Mouse (Mus musculus) CH12.LX (cell line): Measurements from ENCODE around the gene Dpp10. TPM values are rescaled to one million over a fixed set of nuclear protein-coding genes. Genes with fewer than 3 reads are reported as not detected.

ENCODE experiments used
- DNase-seq: peaks from one replicate; pipeline ENCODE4 v3.0.0-alpha.2; 2013; ENCODE audit errors: extremely low read depth
- H3K27ac ChIP-seq: 2 replicates; pipeline ENCODE4 v1.5.1; 2012; ENCODE audit warnings: low read depth, mild to moderate bottlenecking, control low read depth, moderate library complexity; ENCODE audit not compliant: insufficient read depth
- H3K27me3 ChIP-seq: replicated peaks from 2 replicates; pipeline ENCODE3; 2012; ENCODE audit warnings: inconsistent platforms
- H3K36me3 ChIP-seq, 2 experiments: replicated peaks in 1 of 2; 2 replicates each; pipeline versions ENCODE3 to v1.6.1; 2012; ENCODE audit warnings: inconsistent platforms in 1 of 2, low read length in 1 of 2, mild to moderate bottlenecking in 1 of 2, mixed read lengths in 1 of 2, moderate library complexity in 1 of 2; ENCODE audit not compliant: control insufficient read depth in 1 of 2, insufficient read depth in 1 of 2
- H3K4me1 ChIP-seq, 2 experiments: 2 replicates each; pipeline ENCODE4 v1.6.1; 2012; ENCODE audit warnings: inconsistent platforms in 1 of 2, moderate library complexity in 1 of 2; ENCODE audit not compliant: insufficient read depth in 2 of 2, control insufficient read depth in 1 of 2
- H3K4me2 ChIP-seq: 2 replicates; pipeline ENCODE4 v1.6.1; 2012; ENCODE audit warnings: low read depth, mild to moderate bottlenecking, control low read depth; ENCODE audit not compliant: poor library complexity, insufficient read depth, severe bottlenecking
- H3K4me3 ChIP-seq, 3 experiments: fragments of 150-350 bp in 1 of 3; sonication (generic) in 1 of 3; replicated peaks in 1 of 3; 2 replicates each; pipeline versions ENCODE3 to v1.5.1; 2011 to 2012; ENCODE audit warnings: low read depth in 2 of 3, low read length in 2 of 3, mild to moderate bottlenecking in 2 of 3, moderate library complexity in 2 of 3, control low read depth in 1 of 3, improper control_type of control experiment in 1 of 3, inconsistent platforms in 1 of 3, mixed read lengths in 1 of 3; ENCODE audit not compliant: poor library complexity in 1 of 3
- H3K79me2 ChIP-seq: replicated peaks from 2 replicates; pipeline ENCODE4 v1.6.1; 2012; ENCODE audit warnings: mild to moderate bottlenecking, moderate library complexity; ENCODE audit not compliant: control insufficient read depth, poor library complexity, insufficient read depth, severe bottlenecking; ENCODE audit errors: extremely low read depth
- H3K9ac ChIP-seq: 2 replicates; pipeline ENCODE4 v1.6.1; 2012; ENCODE audit warnings: low read depth, mild to moderate bottlenecking, control low read depth, moderate library complexity; ENCODE audit not compliant: insufficient read depth
- H3K9me3 ChIP-seq: replicated peaks from 2 replicates; pipeline ENCODE3; 2012; ENCODE audit warnings: low read length, inconsistent platforms, mixed read lengths
- BHLHE40 ChIP-seq: IDR thresholded peaks from 2 replicates; pipeline ENCODE4 v1.6.1; 2011; ENCODE audit warnings: mild to moderate bottlenecking, low read depth, low read length, improper control_type of control experiment
- CHD1 ChIP-seq: IDR thresholded peaks from 2 replicates; pipeline ENCODE4 v1.6.1; 2012; ENCODE audit warnings: low read depth, low read length, improper control_type of control experiment, inconsistent platforms
- CTCF ChIP-seq, 2 experiments: IDR thresholded peaks in 1 of 2; conservative IDR thresholded peaks in 1 of 2; 2 replicates each; pipeline ENCODE4 v1.5.1; 2011 to 2012; ENCODE audit warnings: low read depth in 2 of 2, low read length in 2 of 2, improper control_type of control experiment in 1 of 2, inconsistent platforms in 1 of 2, mild to moderate bottlenecking in 1 of 2, moderate library complexity in 1 of 2
- E2F4 ChIP-seq: IDR thresholded peaks from 2 replicates; pipeline ENCODE4 v1.6.1; 2011; ENCODE audit warnings: low read depth, low read length, improper control_type of control experiment; ENCODE audit not compliant: insufficient replicate concordance
- ELF1 ChIP-seq: IDR thresholded peaks from 2 replicates; pipeline ENCODE4 v1.6.1; 2014; ENCODE audit warnings: low read depth, mild to moderate bottlenecking, inconsistent platforms, low read length, improper control_type of control experiment
- EP300 ChIP-seq: IDR thresholded peaks from 2 replicates; pipeline ENCODE4 v1.6.1; 2011; ENCODE audit warnings: low read length, improper control_type of control experiment
- ETS1 ChIP-seq: conservative IDR thresholded peaks from 2 replicates; pipeline ENCODE4 v1.6.1; 2012; ENCODE audit warnings: low read depth, mild to moderate bottlenecking, inconsistent platforms, low read length, improper control_type of control experiment, moderate library complexity
- GABPA ChIP-seq: IDR thresholded peaks from 2 replicates; pipeline ENCODE4 v1.6.1; 2012; ENCODE audit warnings: low read depth, low read length, improper control_type of control experiment, inconsistent platforms; ENCODE audit not compliant: insufficient replicate concordance
- JUN ChIP-seq: IDR thresholded peaks from 2 replicates; pipeline ENCODE4 v1.6.1; 2011; ENCODE audit warnings: low read depth, mild to moderate bottlenecking, low read length, improper control_type of control experiment, moderate library complexity; ENCODE audit not compliant: insufficient read depth
- MAFK ChIP-seq: IDR thresholded peaks from 2 replicates; pipeline ENCODE4 v1.6.1; 2011; ENCODE audit warnings: low read length, improper control_type of control experiment; ENCODE audit not compliant: insufficient replicate concordance
- MAX ChIP-seq: IDR thresholded peaks from 2 replicates; pipeline ENCODE4 v1.6.1; 2011; ENCODE audit warnings: low read length, improper control_type of control experiment
- MAZ ChIP-seq: IDR thresholded peaks from 2 replicates; pipeline ENCODE4 v1.6.1; 2012; ENCODE audit warnings: low read depth, mild to moderate bottlenecking, inconsistent platforms, low read length, improper control_type of control experiment, moderate library complexity
- MEF2A ChIP-seq: IDR thresholded peaks from 2 replicates; pipeline ENCODE4 v1.6.1; 2014; ENCODE audit warnings: low read depth, mild to moderate bottlenecking, inconsistent platforms, low read length, improper control_type of control experiment, borderline replicate concordance
- MYC ChIP-seq: IDR thresholded peaks from 2 replicates; pipeline ENCODE4 v1.6.1; 2011; ENCODE audit warnings: low read depth, mild to moderate bottlenecking, improper control_type of control experiment, low read length
- NELFE ChIP-seq: IDR thresholded peaks from 2 replicates; pipeline ENCODE4 v1.6.1; 2011; ENCODE audit warnings: low read depth, low read length, improper control_type of control experiment
- NRF1 ChIP-seq: IDR thresholded peaks from 2 replicates; pipeline ENCODE4 v1.6.1; 2014; ENCODE audit warnings: low read depth, mild to moderate bottlenecking, inconsistent platforms, low read length, improper control_type of control experiment, moderate library complexity
- PAX5 ChIP-seq: IDR thresholded peaks from 2 replicates; pipeline ENCODE4 v1.6.1; 2012; ENCODE audit warnings: low read length, inconsistent platforms, mixed read lengths
- RCOR1 ChIP-seq: conservative IDR thresholded peaks from 2 replicates; pipeline ENCODE4 v1.6.1; 2012; ENCODE audit warnings: low read depth, mild to moderate bottlenecking, inconsistent platforms, low read length, improper control_type of control experiment
- SIN3A ChIP-seq: IDR thresholded peaks from 2 replicates; pipeline ENCODE4 v1.6.1; 2012; ENCODE audit warnings: low read length, improper control_type of control experiment, inconsistent platforms
- SMC3 ChIP-seq: IDR thresholded peaks from 2 replicates; pipeline ENCODE4 v1.6.1; 2011; ENCODE audit warnings: low read depth, low read length, improper control_type of control experiment
- TCF12 ChIP-seq: IDR thresholded peaks from 2 replicates; pipeline ENCODE4 v1.6.1; 2014; ENCODE audit warnings: low read depth, mild to moderate bottlenecking, inconsistent platforms, low read length, improper control_type of control experiment
- UBTF ChIP-seq: IDR thresholded peaks from 2 replicates; pipeline ENCODE4 v1.6.1; 2012; ENCODE audit warnings: low read depth, mild to moderate bottlenecking, inconsistent platforms, low read length, improper control_type of control experiment, moderate library complexity
- USF1 ChIP-seq: IDR thresholded peaks from 2 replicates; pipeline ENCODE4 v1.6.1; 2014; ENCODE audit warnings: low read depth, mild to moderate bottlenecking, inconsistent platforms, low read length, improper control_type of control experiment
- ZKSCAN1 ChIP-seq: IDR thresholded peaks from 2 replicates; pipeline ENCODE4 v1.6.1; 2012; ENCODE audit warnings: low read depth, inconsistent platforms, low read length, improper control_type of control experiment, borderline replicate concordance
- dilution Hi-C: fragments of 300-500 bp; cut with MboI; formaldehyde crosslinking; loops from 2 replicates; pipeline ENCODE4 v1.14.3; 2020; ENCODE audit warnings: low sequenced_read_pairs; ENCODE audit not compliant: extremely low pct_unique_long_range_greater_than_20kb, extremely low pct_ligation_motif_present
- in situ Hi-C: fragments of 300-500 bp; cut with MboI; formaldehyde crosslinking; loops from 3 replicates; pipeline ENCODE4 v1.14.3; 2019; ENCODE audit warnings: low sequenced_read_pairs, low pct_ligation_motif_present, low pct_unique_long_range_greater_than_20kb, mixed read lengths
- polyA plus RNA-seq: library from polyadenylated mRNA; unstranded; fragments of >175 nt; gene quantifications from 2 replicates; pipeline ENCODE4 v1.2.1, GENCODE M21; 2012; ENCODE audit warnings: low read depth; ENCODE audit not compliant: insufficient read length
- total RNA-seq, 2 experiments: library from RNA; depleted of rRNA; stranded (reverse); fragments of 300-350 nt in 1 of 2; fragments of >200 nt in 1 of 2; gene quantifications; 2 replicates each; pipeline ENCODE4 v1.2.3; 2012 to 2014

The Dpp10 gene
- total and polyA plus RNA-seq, 3 experiments: 0.01 TPM; not detected in 2

DNA sequence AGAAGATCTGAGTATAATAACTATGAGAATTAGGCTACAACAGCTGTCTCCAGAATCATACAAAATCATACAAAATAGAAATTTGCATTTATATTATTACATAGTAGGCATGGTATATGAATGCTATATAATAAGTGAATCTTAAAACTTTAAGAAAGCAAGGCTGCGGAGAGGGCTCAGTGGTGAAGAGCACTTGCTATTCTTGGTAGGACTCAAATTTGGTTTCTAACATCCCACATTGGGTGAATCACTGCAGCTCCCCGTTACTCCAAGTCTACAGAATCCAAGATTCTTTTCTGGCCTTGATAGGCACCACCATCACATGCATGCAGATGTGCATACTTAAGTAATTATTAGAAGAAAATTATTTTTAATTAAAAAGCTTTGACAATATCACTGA lies 279.8 kb downstream of the Dpp10 start:
- H3K4me3 ChIP-seq: no peak overlapping the region
- no peak overlapping the region for H3K4me2 ChIP-seq
- no peak for DNase-seq
- no peak overlapping the region for H3K27ac ChIP-seq
- H3K79me2 ChIP-seq: no peaks in the 10 kb centered on the region
- no peak for TF ChIP-seq CTCF (conservative IDR thresholded peaks at IDR 0.05 in 1 of 2, IDR thresholded peaks at IDR 0.05 in 1 of 2; ENCODE audit: low read depth in 2 of 2, low read length in 2 of 2)
- no peak for TF ChIP-seq EP300
- TF ChIP-seq MAFK: no peak
- no peak for TF ChIP-seq E2F4
- no peak for TF ChIP-seq PAX5
- TF ChIP-seq GABPA: no peak
- TF ChIP-seq MAX: no peak
- TF ChIP-seq ETS1: no peak
- TF ChIP-seq MYC: no peak
- TF ChIP-seq NELFE: no peak
- no peak for TF ChIP-seq SIN3A
- no peak for TF ChIP-seq NRF1
- no peak for TF ChIP-seq RCOR1
- H3K27me3 ChIP-seq: no peaks in the 10 kb centered on the region
- in situ Hi-C loops: no loop called here
- no peak overlapping the region for H3K9ac ChIP-seq
- H3K36me3 ChIP-seq: no peaks in the 10 kb centered on the region
- H3K4me1 ChIP-seq: no peaks in the 10 kb centered on the region
- peaks cover 32% of the 10 kb centered on the region for H3K9me3 ChIP-seq
- dilution Hi-C loops: no loop called here

DNA sequence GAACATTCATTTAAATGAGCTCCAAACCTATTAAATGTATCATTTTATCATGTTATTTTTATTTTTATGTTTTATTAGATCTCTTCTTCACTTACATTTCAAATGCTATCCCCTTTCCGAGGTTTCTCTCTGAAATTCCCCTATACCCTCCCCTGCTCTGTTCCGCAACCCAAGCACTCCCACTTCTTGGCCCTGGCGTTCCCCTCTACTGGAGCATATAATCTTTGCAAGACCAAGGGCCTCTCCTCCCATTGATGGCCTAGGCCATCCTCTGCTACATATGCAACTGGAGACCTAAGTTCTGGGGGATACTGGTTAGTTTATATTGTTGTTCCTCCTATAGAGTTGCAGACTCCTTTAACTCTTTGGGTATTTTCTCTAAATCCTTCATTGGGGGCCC lies 283.1 kb downstream of the Dpp10 start:
- no peak overlapping the region for H3K9ac ChIP-seq

DNA sequence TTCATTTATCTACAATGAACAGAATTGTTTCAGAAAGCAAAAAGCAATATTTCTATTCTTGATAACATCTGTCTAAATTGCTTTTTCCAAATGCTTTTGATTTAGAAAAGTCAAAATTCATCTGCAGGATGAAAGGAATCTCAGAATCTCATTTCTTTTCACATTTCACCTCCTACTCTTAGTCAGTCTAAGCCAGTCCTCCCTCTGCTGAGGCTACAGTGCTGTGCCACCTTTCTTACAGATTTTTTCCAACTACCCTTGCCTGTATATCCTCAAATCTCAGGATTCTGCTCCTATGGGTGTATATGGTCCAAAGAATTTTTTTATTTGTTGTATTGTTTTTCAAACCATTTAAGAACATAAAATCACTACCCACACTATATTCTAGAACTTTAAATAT lies 289.3 kb downstream of the Dpp10 start:
- H3K79me2 ChIP-seq: no peaks in the 10 kb centered on the region
- dilution Hi-C loops: no loop called here
- H3K4me3 ChIP-seq: no peak overlapping the region
- no peak overlapping the region for H3K4me2 ChIP-seq
- no peak for TF ChIP-seq MEF2A
- TF ChIP-seq TCF12: no peak
- no peak for TF ChIP-seq UBTF
- TF ChIP-seq SIN3A: no peak
- TF ChIP-seq CTCF (conservative IDR thresholded peaks at IDR 0.05 in 1 of 2, IDR thresholded peaks at IDR 0.05 in 1 of 2; ENCODE audit: low read depth in 2 of 2, low read length in 2 of 2): no peak
- no peak for TF ChIP-seq MYC
- no peak for TF ChIP-seq MAZ
- no peak for TF ChIP-seq JUN
- no peak for TF ChIP-seq NRF1
- TF ChIP-seq ELF1: no peak
- no peak for TF ChIP-seq CHD1
- TF ChIP-seq NELFE: no peak
- TF ChIP-seq ZKSCAN1: no peak
- no peak for TF ChIP-seq SMC3
- no peak for TF ChIP-seq MAFK
- H3K9ac ChIP-seq: no peak overlapping the region
- H3K9me3 ChIP-seq: peaks cover 37% of the 10 kb centered on the region
- H3K27ac ChIP-seq: no peak overlapping the region
- H3K27me3 ChIP-seq: no peaks in the 10 kb centered on the region
- H3K36me3 ChIP-seq: no peaks in the 10 kb centered on the region
- in situ Hi-C loops: no loop called here
- no peak for DNase-seq
- no peaks in the 10 kb centered on the region for H3K4me1 ChIP-seq

More for the DNA sequence above, 283.1 kb downstream of the Dpp10 start:
- H3K27me3 ChIP-seq: no peaks in the 10 kb centered on the region
- TF ChIP-seq USF1 (no peak), BHLHE40 (no peak), MYC (no peak), ETS1 (no peak)
- TF ChIP-seq, all 38 proteins: peak for 0
- H3K9me3 ChIP-seq: peaks cover 30% of the 10 kb centered on the region
- H3K4me3 ChIP-seq: no peak overlapping the region
- no peaks in the 10 kb centered on the region for H3K36me3 ChIP-seq
- no peaks in the 10 kb centered on the region for H3K79me2 ChIP-seq
- in situ Hi-C loops: no loop called here
- no peak overlapping the region for H3K27ac ChIP-seq
- no peaks in the 10 kb centered on the region for H3K4me1 ChIP-seq
- dilution Hi-C loops: no loop called here
- no peak overlapping the region for H3K4me2 ChIP-seq
- DNase-seq: no peak
